Comparison of ENCODE assay signal across 7 mouse cellular contexts in genomic region chr13:114930996-114931649, GRCm38 (mm10). TPM values are rescaled to one million over a fixed set of nuclear protein-coding genes. Genes with fewer than 3 reads are reported as not detected.
A peak's percentile ranks its signal among the peaks of the same experiment; 100 is the strongest.
DNase-seq lines count a peak whose midpoint lies in the region; ATAC-seq and TF ChIP-seq lines count a peak whose summit lies in the region.

No protein-coding gene starts in this region.

- peak overlapping the region; percentile 74 for H3K4me2 ChIP-seq in lung, embryonic 15.5 days
- H3K4me2 ChIP-seq in heart, embryonic 13.5 days = peak overlapping the region; percentile 92
- H3K4me2 ChIP-seq in limb, embryonic 14.5 days (replicated peaks; ENCODE audit: low read depth, low read length, severe bottlenecking) = peak overlapping the region; percentile 71
- peak overlapping the region; percentile 84 for H3K4me2 ChIP-seq in midbrain, embryonic 16.5 days (ENCODE audit: low read length)

- peaks cover 4% of the 10 kb centered on the region; the same call in 1 of the 2 replicates for H3K4me1 ChIP-seq in lung, embryonic 15.5 days
- peaks cover 14% of the 10 kb centered on the region for H3K4me1 ChIP-seq in heart, embryonic 13.5 days
- H3K4me1 ChIP-seq in limb, embryonic 14.5 days (ENCODE audit: control insufficient read depth, insufficient read depth, low read length) = 0 out of 2 replicates have a peak, but pooled peaks cover 4% of the 10 kb centered on the region
- peaks cover 11% of the 10 kb centered on the region; the same call in 1 of the 2 replicates for H3K4me1 ChIP-seq in midbrain, embryonic 16.5 days (ENCODE audit: control insufficient read depth, insufficient read depth, low read length)

- H3K36me3 ChIP-seq in lung, embryonic 15.5 days = no peaks in the 10 kb centered on the region
- H3K36me3 ChIP-seq in heart, embryonic 13.5 days = no peaks in the 10 kb centered on the region
- no peaks in the 10 kb centered on the region for H3K36me3 ChIP-seq in limb, embryonic 14.5 days (ENCODE audit: control insufficient read depth, insufficient read depth, low read length)
- no peaks in the 10 kb centered on the region for H3K36me3 ChIP-seq in midbrain, embryonic 16.5 days (ENCODE audit: control insufficient read depth, insufficient read depth, low read length)

- no peak for DNase-seq in lung, adult 18-20 months
- peak; percentile 9 for DNase-seq in embryo, embryonic 11.5 days (ENCODE audit: low read depth, low spot score)
- no peak for DNase-seq in limb, embryonic 14.5 days (ENCODE audit: low spot score)

- H3K9me3 ChIP-seq in lung, embryonic 15.5 days = no peaks in the 10 kb centered on the region
- H3K9me3 ChIP-seq in heart, embryonic 13.5 days = no peaks in the 10 kb centered on the region
- H3K9me3 ChIP-seq in limb, embryonic 14.5 days (ENCODE audit: control insufficient read depth, low read length) = no peaks in the 10 kb centered on the region
- H3K9me3 ChIP-seq in midbrain, embryonic 16.5 days (replicated peaks; ENCODE audit: control insufficient read depth, low read length, poor library complexity, severe bottlenecking) = no peaks in the 10 kb centered on the region

- TF ChIP-seq POLR2A in limb, embryonic 14.5 days (IDR thresholded peaks at IDR 0.05; ENCODE audit: borderline replicate concordance, extremely low read depth, insufficient read depth, insufficient read length) = no peak

- peak overlapping the region; percentile 20 for H3K9ac ChIP-seq in lung, embryonic 15.5 days
- H3K9ac ChIP-seq in heart, embryonic 13.5 days = peak overlapping the region; percentile 73
- H3K9ac ChIP-seq in limb, embryonic 14.5 days (ENCODE audit: low read depth, low read length, severe bottlenecking) = peak overlapping the region; percentile 43; the same call in 1 of the 2 replicates
- H3K9ac ChIP-seq in midbrain, embryonic 16.5 days (ENCODE audit: low read depth, low read length) = peak overlapping the region; percentile 48

- peak; percentile 71 for ATAC-seq in lung, embryonic 15.5 days (ENCODE audit: borderline replicate concordance, extremely low read depth, low FRiP score, low TSS enrichment)
- ATAC-seq in heart, embryonic 13.5 days (ENCODE audit: extremely low read depth, insufficient number of reproducible peaks, low FRiP score, low TSS enrichment) = no peak
- no peak for ATAC-seq in limb, embryonic 14.5 days (ENCODE audit: low FRiP score, low read depth)
- peak; percentile 67 for ATAC-seq in midbrain, embryonic 16.5 days
- ATAC-seq in erythroid progenitor cell, adult 5-6 weeks (replicated peaks; ENCODE audit: low FRiP score, poor library complexity, severe bottlenecking) = no peak

- WGBS in lung, embryonic 15.5 days = 2% methylated on average over 10 of the region's 10 CpGs
- WGBS in heart, embryonic 13.5 days = 2% methylated on average over 10 of the region's 10 CpGs
- 2% methylated on average over 10 of the region's 10 CpGs for WGBS in limb, embryonic 14.5 days
- 1% methylated on average over 10 of the region's 10 CpGs for WGBS in midbrain, embryonic 16.5 days

- H3K27ac ChIP-seq in lung, embryonic 15.5 days = peak overlapping the region; percentile 81
- peak overlapping the region; percentile 48; the same call in 1 of the 2 replicates for H3K27ac ChIP-seq in heart, embryonic 13.5 days (replicated peaks)
- H3K27ac ChIP-seq in limb, embryonic 14.5 days (replicated peaks; ENCODE audit: low read depth, low read length) = no peak overlapping the region
- H3K27ac ChIP-seq in midbrain, embryonic 16.5 days (ENCODE audit: low read length) = no peak overlapping the region

- peak overlapping the region; percentile 53 for H3K4me3 ChIP-seq in lung, embryonic 15.5 days
- H3K4me3 ChIP-seq in heart, embryonic 13.5 days = peak overlapping the region; percentile 62
- H3K4me3 ChIP-seq in limb, embryonic 14.5 days (replicated peaks; ENCODE audit: low read length) = peak overlapping the region; percentile 42
- peak overlapping the region; percentile 41 for H3K4me3 ChIP-seq in midbrain, embryonic 16.5 days (ENCODE audit: low read depth, low read length)

- H3K27me3 ChIP-seq in lung, embryonic 15.5 days = no peaks in the 10 kb centered on the region
- peaks cover 8% of the 10 kb centered on the region for H3K27me3 ChIP-seq in heart, embryonic 13.5 days (replicated peaks)
- no peaks in the 10 kb centered on the region; the same call in 1 of the 2 replicates for H3K27me3 ChIP-seq in limb, embryonic 14.5 days (ENCODE audit: control insufficient read depth, insufficient read depth, low read length)
- H3K27me3 ChIP-seq in midbrain, embryonic 16.5 days (ENCODE audit: control insufficient read depth, insufficient read depth, low read depth, low read length) = peaks cover 15% of the 10 kb centered on the region

RNA-seq across cellular contexts. Expression of gene Itga2, which starts 0.8 kb away (rescaled TPM):
- polyA plus RNA-seq in lung, embryonic 15.5 days (2015; fragmentation: Nextera tagmentation; extraction: Ambion mirVana) = 9.8 and 13.5 TPM in 2 replicates
- polyA plus RNA-seq in heart, embryonic 13.5 days (2015; fragmentation: Nextera tagmentation; extraction: Ambion mirVana) = 2.4 TPM in 2 replicates
- polyA plus RNA-seq in limb, embryonic 14.5 days (2012; rRNA removed) = 3.3 and 3.8 TPM in 2 replicates
- 3.6 and 3.9 TPM in 2 replicates for polyA plus RNA-seq in limb, embryonic 14.5 days (2014; fragmentation: Nextera tagmentation; extraction: Ambion mirVana)
- 1.4 and 2.1 TPM in 2 replicates for polyA plus RNA-seq in midbrain, embryonic 16.5 days (2015; fragmentation: Nextera tagmentation; extraction: Ambion mirVana)
- not detected in 2 replicates for total RNA-seq in erythroid progenitor cell, adult 5-6 weeks (2015; ENCODE audit: low replicate concordance)
- 0.08 and 0.13 TPM in 2 replicates for total RNA-seq in erythroid progenitor cell, adult 5-6 weeks (2017; ENCODE audit: low replicate concordance)

Comparison
In these comparisons a context has a peak if more than half of its experiments do, and no peak if none do; other contexts are left out.
1. ATAC-seq: peak in lung, embryonic 15.5 days (single experiment) and midbrain, embryonic 16.5 days (single experiment); none in heart, embryonic 13.5 days (single experiment), limb, embryonic 14.5 days (single experiment) and erythroid progenitor cell, adult 5-6 weeks (single experiment).
2. H3K27ac ChIP-seq: peak in lung, embryonic 15.5 days (single experiment) and heart, embryonic 13.5 days (single experiment); none in limb, embryonic 14.5 days (single experiment) and midbrain, embryonic 16.5 days (single experiment).
3. H3K9ac ChIP-seq: peak in every context shown above with its lines; median percentile 73 in heart, embryonic 13.5 days; 48 in midbrain, embryonic 16.5 days; 43 in limb, embryonic 14.5 days; 20 in lung, embryonic 15.5 days.
4. Peak in every context shown above with its lines, with median percentiles within 50 percentile points of each other: H3K4me2 ChIP-seq and H3K4me3 ChIP-seq.